Mouse (Mus musculus) heart, embryonic 14.5 days (tissue): ENCODE measurements around the gene Rasgef1b. TPM values are rescaled to one million over a fixed set of nuclear protein-coding genes. Genes with fewer than 3 reads are reported as not detected.

Experiments
- ATAC-seq: fragments of 200-750 bp; cut with Nextera tagmentation; 2 replicates; pipeline ENCODE4 v1.8.0; 2017; ENCODE audit warnings: low read depth, moderate TSS enrichment; ENCODE audit not compliant: insufficient number of reproducible peaks, insufficient read depth, low FRiP score
- H3K27ac ChIP-seq, 2 experiments: fragments of 200-500 bp in 1 of 2; fragments of 300-500 bp in 1 of 2; sonication (generic) in 1 of 2; replicated peaks in 1 of 2; 2 replicates each; pipeline ENCODE4 v1.5.1; 2012 to 2014; ENCODE audit warnings: low read depth in 2 of 2, low read length in 2 of 2, control low read depth in 1 of 2, mild to moderate bottlenecking in 1 of 2, mixed read lengths in 1 of 2; ENCODE audit not compliant: control insufficient read depth in 1 of 2, insufficient read depth in 1 of 2
- H3K27me3 ChIP-seq: fragments of 300-500 bp; sonication (generic); 2 replicates; pipeline ENCODE4 v1.6.1; 2014; ENCODE audit warnings: mild to moderate bottlenecking, low read length, control low read depth; ENCODE audit not compliant: control insufficient read depth, insufficient read depth
- H3K36me3 ChIP-seq: fragments of 300-500 bp; sonication (generic); 2 replicates; pipeline ENCODE4 v1.6.1; 2014; ENCODE audit warnings: mild to moderate bottlenecking, control low read depth, low read length, mixed read lengths; ENCODE audit not compliant: control insufficient read depth, insufficient read depth
- H3K4me1 ChIP-seq, 2 experiments: fragments of 200-500 bp in 1 of 2; fragments of 300-500 bp in 1 of 2; sonication (generic) in 1 of 2; 2 replicates each; pipeline ENCODE4 v1.6.1; 2012 to 2014; ENCODE audit warnings: low read length in 2 of 2, control low read depth in 1 of 2, mixed read lengths in 1 of 2; ENCODE audit not compliant: control insufficient read depth in 2 of 2, insufficient read depth in 2 of 2
- H3K4me2 ChIP-seq: fragments of 300-500 bp; sonication (generic); 2 replicates; pipeline ENCODE4 v1.6.1; 2014; ENCODE audit warnings: mild to moderate bottlenecking, low read length
- H3K4me3 ChIP-seq, 2 experiments: fragments of 200-500 bp in 1 of 2; fragments of 300-500 bp in 1 of 2; sonication (generic) in 1 of 2; 2 replicates each; pipeline ENCODE4 v1.5.1; 2012 to 2014; ENCODE audit warnings: low read length in 2 of 2, mild to moderate bottlenecking in 2 of 2, control low read depth in 1 of 2, low read depth in 1 of 2, moderate library complexity in 1 of 2; ENCODE audit not compliant: control insufficient read depth in 1 of 2, insufficient read depth in 1 of 2
- H3K9ac ChIP-seq: fragments of 300-500 bp; sonication (generic); 2 replicates; pipeline ENCODE4 v1.6.1; 2014; ENCODE audit warnings: mild to moderate bottlenecking, low read length
- H3K9me3 ChIP-seq: fragments of 300-500 bp; sonication (generic); 2 replicates; pipeline ENCODE4 v1.6.1; 2016; ENCODE audit warnings: low read length, control low read depth; ENCODE audit not compliant: control insufficient read depth
- whole genome bisulfite sequencing: fragments of 180-500 bp; shearing (Covaris S2); extraction: QIAGEN DNeasy Blood & Tissue Kit; methylation state at CpG from one replicate; pipeline ENCODE4 v1.1.7; 2014; 5-methylcytosine and 5-hydroxymethylcytosine counted together
- polyA plus RNA-seq: library from polyadenylated mRNA; unstranded; fragments of >200 nt; fragmentation: Nextera tagmentation; extraction: Ambion mirVana; gene quantifications from 2 replicates; pipeline ENCODE4 v1.2.1, GENCODE M21; 2014

Gene Rasgef1b
- polyA plus RNA-seq, 1 experiment from 2014 or later = 45.9 TPM

- Histone ChIP-seq H3K27ac (no peak overlapping the region), H3K4me2 (no peak overlapping the region), H3K4me1 (no peaks in the 10 kb centered on the region), H3K9me3 (no peaks in the 10 kb centered on the region), H3K9ac (no peak overlapping the region), H3K36me3 (no peaks in the 10 kb centered on the region), H3K4me3 (no peak overlapping the region), H3K27me3 (no peaks in the 10 kb centered on the region)
- 45% methylated on average over 4 of the region's 4 CpGs for WGBS
- no peak for ATAC-seq
Measured at GRCm38 (mm10) chr5:99320783-99321182, 408.1 kb downstream of the Rasgef1b start.

DNA sequence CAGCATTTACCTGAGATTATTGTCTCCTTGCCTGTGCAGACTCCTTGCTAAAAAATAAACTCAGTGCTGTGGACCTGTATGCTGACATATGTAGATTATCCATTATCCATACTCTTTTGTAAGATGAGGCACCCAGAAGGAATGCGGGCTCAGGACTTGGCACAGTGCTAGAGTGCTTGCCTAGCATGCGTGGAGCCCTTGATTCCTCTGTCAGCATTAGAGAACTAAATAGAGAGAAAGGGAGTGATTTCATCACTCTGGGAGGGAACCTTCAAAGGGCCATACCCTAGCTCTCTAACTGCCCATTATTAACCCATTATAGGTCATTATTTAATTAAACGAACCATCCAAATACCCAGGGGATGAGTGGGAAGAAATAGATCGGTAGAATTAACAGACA lies 430.9 kb downstream of the Rasgef1b start:
- H3K4me3 ChIP-seq = no peak overlapping the region
- no peaks in the 10 kb centered on the region for H3K27me3 ChIP-seq
- H3K4me2 ChIP-seq = no peak overlapping the region
- 42% methylated on average over 4 of the region's 4 CpGs for WGBS
- ATAC-seq = no peak
- H3K27ac ChIP-seq = no peak overlapping the region
- no peaks in the 10 kb centered on the region for H3K9me3 ChIP-seq
- H3K9ac ChIP-seq = no peak overlapping the region
- H3K36me3 ChIP-seq = no peaks in the 10 kb centered on the region
- H3K4me1 ChIP-seq = peaks cover 7 to 10% of the 10 kb centered on the region in 2 experiments

DNA sequence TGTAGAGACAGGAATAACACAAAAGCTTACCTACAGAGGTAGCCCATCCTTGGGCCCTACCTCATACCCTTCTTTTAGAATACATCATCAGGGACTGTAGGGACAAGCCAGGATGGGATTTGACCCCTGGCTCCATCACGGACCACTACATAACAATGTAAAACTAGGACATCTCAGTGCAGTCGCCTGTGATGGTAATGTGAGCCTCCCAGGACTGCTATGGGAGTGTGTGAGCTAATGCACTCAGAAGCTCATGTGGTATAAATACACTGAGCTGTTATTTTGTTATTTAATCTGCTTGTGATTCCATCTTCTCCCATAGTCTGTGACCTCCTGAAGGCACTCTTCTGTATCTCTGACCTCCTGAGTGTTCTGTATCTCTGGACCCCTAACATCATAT lies 432.5 kb downstream of the Rasgef1b start:
- no peak overlapping the region for H3K4me3 ChIP-seq
- 79% methylated on average over 2 of the region's 2 CpGs for WGBS
- no peak overlapping the region for H3K9ac ChIP-seq
- H3K4me2 ChIP-seq = no peak overlapping the region
- H3K36me3 ChIP-seq = no peaks in the 10 kb centered on the region
- H3K9me3 ChIP-seq = no peaks in the 10 kb centered on the region
- H3K27me3 ChIP-seq = no peaks in the 10 kb centered on the region
- no peak overlapping the region for H3K27ac ChIP-seq
- ATAC-seq = no peak
- H3K4me1 ChIP-seq = peaks cover 10 to 22% of the 10 kb centered on the region in 2 experiments

- Histone ChIP-seq H3K27ac (no peak overlapping the region), H3K9me3 (no peaks in the 10 kb centered on the region), H3K36me3 (no peaks in the 10 kb centered on the region), H3K4me1 (peaks cover 9 to 24% of the 10 kb centered on the region in 2 experiments), H3K27me3 (no peaks in the 10 kb centered on the region), H3K9ac (no peak overlapping the region), H3K4me3 (no peak overlapping the region), H3K4me2 (no peak overlapping the region)
- WGBS = 78% methylated on average over 10 of the region's 10 CpGs
- no peak for ATAC-seq
Measured at GRCm38 (mm10) chr5:99292287-99292851, 436.5 kb downstream of the Rasgef1b start.

- no peak overlapping the region; a peak in 1 of 4 replicates for H3K27ac ChIP-seq
- no peaks in the 10 kb centered on the region for H3K27me3 ChIP-seq
- H3K4me1 ChIP-seq = peaks cover 9 to 24% of the 10 kb centered on the region in 2 experiments
- ATAC-seq = no peak
- H3K9me3 ChIP-seq = no peaks in the 10 kb centered on the region
- H3K9ac ChIP-seq = no peak overlapping the region
- H3K4me3 ChIP-seq = no peak overlapping the region
- H3K4me2 ChIP-seq = no peak overlapping the region
- no peaks in the 10 kb centered on the region for H3K36me3 ChIP-seq
- WGBS = 45% methylated on average over 12 of the region's 12 CpGs
Measured at GRCm38 (mm10) chr5:99291084-99291830, 437.6 kb downstream of the Rasgef1b start.

DNA sequence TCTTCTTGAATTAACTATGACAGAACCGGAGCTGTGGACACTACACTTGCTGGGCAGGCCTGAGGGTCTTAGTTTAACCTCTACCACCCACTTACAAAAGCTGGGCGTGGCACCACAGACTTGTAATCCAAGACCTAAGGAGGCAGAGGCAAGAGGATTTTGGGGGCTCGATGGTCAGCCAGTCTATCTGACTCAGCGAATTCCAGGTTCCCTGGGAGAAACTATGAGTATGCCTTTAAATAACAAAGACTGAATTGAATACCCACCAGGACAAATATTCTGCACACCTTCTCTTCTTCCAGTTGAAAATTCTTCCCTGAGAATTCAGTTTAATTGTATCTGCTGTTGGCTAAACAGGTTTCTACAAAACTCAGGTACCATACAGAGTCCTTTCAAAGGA lies 440.6 kb downstream of the Rasgef1b start:
- Histone ChIP-seq H3K27ac (no peak overlapping the region), H3K36me3 (no peaks in the 10 kb centered on the region), H3K9me3 (no peaks in the 10 kb centered on the region), H3K27me3 (no peaks in the 10 kb centered on the region), H3K9ac (no peak overlapping the region), H3K4me3 (no peak overlapping the region), H3K4me1 (peaks cover 4 to 14% of the 10 kb centered on the region in 2 experiments), H3K4me2 (no peak overlapping the region)
- 83% methylated on average over 4 of the region's 4 CpGs for WGBS
- no peak for ATAC-seq

GRCm38 (mm10) chr5:99287647-99288185 lies 441.1 kb downstream of the Rasgef1b start:
- H3K36me3 ChIP-seq = no peaks in the 10 kb centered on the region
- H3K9me3 ChIP-seq = no peaks in the 10 kb centered on the region
- peaks cover 4 to 14% of the 10 kb centered on the region in 2 experiments for H3K4me1 ChIP-seq
- no peaks in the 10 kb centered on the region for H3K27me3 ChIP-seq
- no peak overlapping the region for H3K27ac ChIP-seq
- no peak overlapping the region for H3K4me2 ChIP-seq
- no peak for ATAC-seq
- no peak overlapping the region for H3K4me3 ChIP-seq
- no peak overlapping the region for H3K9ac ChIP-seq
- WGBS = 76% methylated on average over 6 of the region's 6 CpGs
